Mouse (Mus musculus): Measurements from ENCODE around the gene Nsf. TPM values are rescaled to one million over a fixed set of nuclear protein-coding genes. Genes with fewer than 3 reads are reported as not detected.
A peak's percentile ranks its signal among the peaks of the same experiment; 100 is the strongest.

Nsf gene
- polyA plus RNA-seq, 1 experiment, result 131 TPM

GRCm38 (mm10) chr11:103937976-103938728, 15.7 kb downstream of the Nsf start:
- peak; percentile 55 for DNase-seq (ENCODE audit: low read depth)

GRCm38 (mm10) chr11:103937451-103937850, 16.4 kb downstream of the Nsf start:
- TF ChIP-seq CTCF (IDR thresholded peaks at IDR 0.05; ENCODE audit: borderline replicate concordance, extremely low read depth, insufficient read depth, insufficient read length) (no peak), POLR2A (IDR thresholded peaks at IDR 0.05; ENCODE audit: borderline replicate concordance, extremely low read depth, insufficient read depth, insufficient read length, poor library complexity, severe bottlenecking) (no peak)
- DNase-seq (ENCODE audit: low read depth), result peak; percentile 33

More at GRCm38 (mm10) chr11:103937976-103938728, 15.7 kb downstream of the Nsf start:
- no peak for TF ChIP-seq CTCF (IDR thresholded peaks at IDR 0.05; ENCODE audit: borderline replicate concordance, extremely low read depth, insufficient read depth, insufficient read length)
- TF ChIP-seq POLR2A (IDR thresholded peaks at IDR 0.05; ENCODE audit: borderline replicate concordance, extremely low read depth, insufficient read depth, insufficient read length, poor library complexity, severe bottlenecking), result no peak

- TF ChIP-seq POLR2A (IDR thresholded peaks at IDR 0.05; ENCODE audit: borderline replicate concordance, extremely low read depth, insufficient read depth, insufficient read length, poor library complexity, severe bottlenecking) (no peak), CTCF (IDR thresholded peaks at IDR 0.05; ENCODE audit: borderline replicate concordance, extremely low read depth, insufficient read depth, insufficient read length) (no peak)
- DNase-seq (ENCODE audit: low read depth), result no peak
Measured at GRCm38 (mm10) chr11:103935717-103936116, 18.1 kb downstream of the Nsf start.

- DNase-seq (ENCODE audit: low read depth), result no peak
- TF ChIP-seq POLR2A (IDR thresholded peaks at IDR 0.05; ENCODE audit: borderline replicate concordance, extremely low read depth, insufficient read depth, insufficient read length, poor library complexity, severe bottlenecking) (no peak), CTCF (IDR thresholded peaks at IDR 0.05; ENCODE audit: borderline replicate concordance, extremely low read depth, insufficient read depth, insufficient read length) (no peak)
Measured at GRCm38 (mm10) chr11:103933886-103934285, 20.0 kb downstream of the Nsf start.

GRCm38 (mm10) chr11:103923957-103924356, 29.9 kb downstream of the Nsf start:
- TF ChIP-seq CTCF (IDR thresholded peaks at IDR 0.05; ENCODE audit: borderline replicate concordance, extremely low read depth, insufficient read depth, insufficient read length) (no peak), POLR2A (IDR thresholded peaks at IDR 0.05; ENCODE audit: borderline replicate concordance, extremely low read depth, insufficient read depth, insufficient read length, poor library complexity, severe bottlenecking) (no peak)
- DNase-seq (ENCODE audit: low read depth), result no peak

GRCm38 (mm10) chr11:103923272-103923671, 30.6 kb downstream of the Nsf start:
- TF ChIP-seq CTCF (IDR thresholded peaks at IDR 0.05; ENCODE audit: borderline replicate concordance, extremely low read depth, insufficient read depth, insufficient read length), result no peak
- no peak for TF ChIP-seq POLR2A (IDR thresholded peaks at IDR 0.05; ENCODE audit: borderline replicate concordance, extremely low read depth, insufficient read depth, insufficient read length, poor library complexity, severe bottlenecking)
- DNase-seq (ENCODE audit: low read depth), result no peak

DNA sequence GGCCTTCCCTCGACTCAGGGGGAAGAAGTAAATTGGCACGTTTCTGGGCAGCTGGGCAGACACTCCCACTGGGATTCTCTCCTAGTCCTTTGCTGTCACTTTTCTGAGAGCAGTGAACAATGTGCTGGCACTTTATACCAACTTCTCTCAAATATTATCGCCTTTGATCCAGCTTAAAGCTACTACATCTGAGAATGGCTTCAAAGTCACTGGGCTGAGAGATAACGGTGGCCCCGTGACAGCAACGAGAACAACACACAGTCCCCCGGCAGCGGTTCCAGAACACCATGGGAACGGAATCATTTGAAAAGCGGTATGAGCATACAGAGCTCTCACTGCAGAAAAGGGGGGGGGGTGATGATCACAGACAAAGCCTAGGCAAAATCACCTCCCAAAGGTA, 31.0 kb downstream of the Nsf start:
- TF ChIP-seq POLR2A (IDR thresholded peaks at IDR 0.05; ENCODE audit: borderline replicate concordance, extremely low read depth, insufficient read depth, insufficient read length, poor library complexity, severe bottlenecking), result no peak
- peak; percentile 48 for DNase-seq (ENCODE audit: low read depth)

GRCm38 (mm10) chr11:103920665-103921064, 33.2 kb downstream of the Nsf start:
- DNase-seq (ENCODE audit: low read depth), result no peak
- TF ChIP-seq CTCF (IDR thresholded peaks at IDR 0.05; ENCODE audit: borderline replicate concordance, extremely low read depth, insufficient read depth, insufficient read length) (no peak), POLR2A (IDR thresholded peaks at IDR 0.05; ENCODE audit: borderline replicate concordance, extremely low read depth, insufficient read depth, insufficient read length, poor library complexity, severe bottlenecking) (no peak)

DNA sequence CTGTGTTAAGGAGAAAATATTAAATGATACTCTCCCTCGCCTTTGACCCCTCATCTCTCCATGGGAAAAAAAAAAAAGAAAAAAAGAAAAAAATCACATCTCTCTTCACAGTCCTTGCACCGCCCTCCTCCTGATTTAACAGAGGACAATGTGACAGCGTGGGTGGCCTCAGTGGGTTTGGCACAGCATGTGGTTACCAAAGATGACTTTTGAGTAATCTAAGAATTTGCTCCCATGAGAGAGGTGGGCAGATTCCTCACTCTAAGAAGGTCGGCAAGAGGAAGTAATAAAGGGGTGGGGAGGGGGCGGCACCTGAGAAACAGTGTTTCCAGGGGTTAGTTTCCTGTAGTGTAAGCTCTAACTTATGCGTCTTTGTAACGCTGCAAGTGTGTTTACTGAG, 37.0 kb downstream of the Nsf start:
- TF ChIP-seq CTCF (IDR thresholded peaks at IDR 0.05; ENCODE audit: borderline replicate concordance, extremely low read depth, insufficient read depth, insufficient read length) (no peak), POLR2A (IDR thresholded peaks at IDR 0.05; ENCODE audit: borderline replicate concordance, extremely low read depth, insufficient read depth, insufficient read length, poor library complexity, severe bottlenecking) (no peak)
- DNase-seq (ENCODE audit: low read depth), result no peak

- DNase-seq (ENCODE audit: low read depth), result no peak
- TF ChIP-seq CTCF (IDR thresholded peaks at IDR 0.05; ENCODE audit: borderline replicate concordance, extremely low read depth, insufficient read depth, insufficient read length) (no peak), POLR2A (IDR thresholded peaks at IDR 0.05; ENCODE audit: borderline replicate concordance, extremely low read depth, insufficient read depth, insufficient read length, poor library complexity, severe bottlenecking) (no peak)
Measured at GRCm38 (mm10) chr11:103915686-103916085, 38.2 kb downstream of the Nsf start.

GRCm38 (mm10) chr11:103910993-103911585, 42.8 kb downstream of the Nsf start:
- TF ChIP-seq POLR2A (IDR thresholded peaks at IDR 0.05; ENCODE audit: borderline replicate concordance, extremely low read depth, insufficient read depth, insufficient read length, poor library complexity, severe bottlenecking) (no peak), CTCF (IDR thresholded peaks at IDR 0.05; ENCODE audit: borderline replicate concordance, extremely low read depth, insufficient read depth, insufficient read length) (peak; percentile 18; the same call in 1 of the 2 replicates)
- peak; percentile 82 for DNase-seq (ENCODE audit: low read depth)

- no peak for DNase-seq (ENCODE audit: low read depth)
- TF ChIP-seq POLR2A (IDR thresholded peaks at IDR 0.05; ENCODE audit: borderline replicate concordance, extremely low read depth, insufficient read depth, insufficient read length, poor library complexity, severe bottlenecking), result no peak
- no peak for TF ChIP-seq CTCF (IDR thresholded peaks at IDR 0.05; ENCODE audit: borderline replicate concordance, extremely low read depth, insufficient read depth, insufficient read length)
Measured at GRCm38 (mm10) chr11:103910531-103910930, 43.3 kb downstream of the Nsf start.

Measured in brain, embryonic 14.5 days (tissue).